Mouse (Mus musculus): ENCODE measurements around the gene Med27. TPM values are rescaled to one million over a fixed set of nuclear protein-coding genes. Genes with fewer than 3 reads are reported as not detected.
A peak's percentile ranks its signal among the peaks of the same experiment; 100 is the strongest.

Gene Med27
- polyA plus RNA-seq, 1 experiment from 2014 or later, result 40.6 TPM

GRCm38 (mm10) chr2:29481856-29482255 lies 135.2 kb downstream of the Med27 start:
- peaks cover 10% of the 10 kb centered on the region for H3K4me1 ChIP-seq (ENCODE audit: control insufficient read depth, insufficient read depth, low read length)
- no peak overlapping the region for H3K27ac ChIP-seq (ENCODE audit: low read depth, low read length)
- 53% methylated on average over 8 of the region's 8 CpGs for WGBS (ENCODE audit: insufficient replicate concordance)
- ATAC-seq (replicated peaks; ENCODE audit: insufficient number of reproducible peaks, low FRiP score, low TSS enrichment), result no peak
- no peak overlapping the region for H3K9ac ChIP-seq (ENCODE audit: low read depth, low read length)
- no peaks in the 10 kb centered on the region for H3K27me3 ChIP-seq (ENCODE audit: control insufficient read depth, insufficient read depth, low read length)
- no peak overlapping the region for H3K4me2 ChIP-seq
- H3K36me3 ChIP-seq (ENCODE audit: control insufficient read depth, insufficient read depth, low read length), result no peaks in the 10 kb centered on the region
- no peak overlapping the region for H3K4me3 ChIP-seq (ENCODE audit: low read depth, low read length)
- no peaks in the 10 kb centered on the region for H3K9me3 ChIP-seq (replicated peaks; ENCODE audit: control insufficient read depth, low read length)

DNA sequence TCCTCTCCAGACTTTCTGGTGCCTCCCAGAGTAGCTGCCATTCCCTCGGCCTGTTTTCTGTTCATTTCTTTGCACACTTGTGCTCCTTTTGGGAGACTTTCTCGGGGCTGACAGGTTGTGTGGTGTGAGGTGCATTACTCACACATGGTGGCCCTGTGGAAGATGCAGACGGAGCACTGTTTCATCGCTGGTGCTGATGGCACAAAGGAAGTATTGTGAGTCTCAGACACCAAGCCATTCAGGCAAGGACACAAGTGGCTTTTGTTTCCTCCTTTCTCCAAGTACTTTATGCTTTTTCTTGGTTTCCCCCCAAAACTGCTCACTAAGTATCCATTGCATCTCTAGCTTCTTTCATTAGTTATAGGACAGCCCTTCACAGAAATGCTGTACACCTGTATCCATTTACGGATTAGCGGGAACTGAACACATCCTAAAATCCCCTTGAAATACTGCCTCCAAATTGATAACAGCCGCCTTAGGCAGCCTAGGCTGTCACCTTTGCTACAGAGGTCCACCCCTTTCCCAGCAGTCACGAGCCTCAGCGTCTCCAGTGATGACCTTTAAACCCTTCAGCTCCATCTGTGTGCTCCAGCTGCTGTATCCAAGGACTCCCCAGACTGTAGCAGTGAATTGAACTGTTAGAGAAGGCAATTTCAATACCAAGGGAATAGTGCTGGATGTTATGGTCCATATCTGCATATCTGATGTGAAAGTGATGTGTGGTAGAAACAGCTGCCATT lies 136.5 kb downstream of the Med27 start:
- ATAC-seq (replicated peaks; ENCODE audit: insufficient number of reproducible peaks, low FRiP score, low TSS enrichment), result no peak
- Histone ChIP-seq H3K36me3 (ENCODE audit: control insufficient read depth, insufficient read depth, low read length) (no peaks in the 10 kb centered on the region), H3K9me3 (replicated peaks; ENCODE audit: control insufficient read depth, low read length) (no peaks in the 10 kb centered on the region), H3K27ac (ENCODE audit: low read depth, low read length) (no peak overlapping the region), H3K9ac (ENCODE audit: low read depth, low read length) (no peak overlapping the region), H3K4me3 (ENCODE audit: low read depth, low read length) (no peak overlapping the region), H3K27me3 (ENCODE audit: control insufficient read depth, insufficient read depth, low read length) (no peaks in the 10 kb centered on the region), H3K4me2 (no peak overlapping the region), H3K4me1 (ENCODE audit: control insufficient read depth, insufficient read depth, low read length) (peaks cover 10% of the 10 kb centered on the region)
- WGBS (ENCODE audit: insufficient replicate concordance), result 68% methylated on average over 9 of the region's 9 CpGs

GRCm38 (mm10) chr2:29485519-29485918 lies 138.9 kb downstream of the Med27 start:
- Histone ChIP-seq H3K9me3 (replicated peaks; ENCODE audit: control insufficient read depth, low read length) (no peaks in the 10 kb centered on the region), H3K27ac (ENCODE audit: low read depth, low read length) (no peak overlapping the region), H3K4me3 (ENCODE audit: low read depth, low read length) (no peak overlapping the region), H3K9ac (ENCODE audit: low read depth, low read length) (no peak overlapping the region), H3K4me1 (ENCODE audit: control insufficient read depth, insufficient read depth, low read length) (peaks cover 10% of the 10 kb centered on the region), H3K4me2 (no peak overlapping the region), H3K36me3 (ENCODE audit: control insufficient read depth, insufficient read depth, low read length) (no peaks in the 10 kb centered on the region), H3K27me3 (ENCODE audit: control insufficient read depth, insufficient read depth, low read length) (no peaks in the 10 kb centered on the region)
- WGBS (ENCODE audit: insufficient replicate concordance), result 80% methylated on average over 2 of the region's 2 CpGs
- no peak for ATAC-seq (replicated peaks; ENCODE audit: insufficient number of reproducible peaks, low FRiP score, low TSS enrichment)

DNA sequence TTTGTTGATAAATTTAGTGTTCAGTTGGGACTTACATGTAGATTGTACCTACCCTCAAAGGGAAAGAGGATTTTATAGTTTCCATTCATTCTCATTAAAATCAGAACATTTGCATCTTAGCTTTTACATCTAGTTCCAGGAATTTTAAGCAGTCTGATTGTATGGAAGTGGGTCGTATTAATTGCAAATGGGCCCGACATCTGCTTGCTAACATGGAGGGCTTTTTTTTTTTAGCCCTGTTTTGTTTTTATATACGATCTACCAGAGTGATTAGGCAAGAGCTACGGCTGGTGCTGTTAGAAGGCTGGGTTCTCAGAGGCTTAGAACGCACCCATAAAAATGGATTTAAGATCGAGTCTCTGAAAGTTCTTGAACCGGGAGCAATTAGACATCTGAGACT lies 139.9 kb downstream of the Med27 start:
- no peaks in the 10 kb centered on the region for H3K27me3 ChIP-seq (ENCODE audit: control insufficient read depth, insufficient read depth, low read length)
- no peak for ATAC-seq (replicated peaks; ENCODE audit: insufficient number of reproducible peaks, low FRiP score, low TSS enrichment)
- H3K4me1 ChIP-seq (ENCODE audit: control insufficient read depth, insufficient read depth, low read length), result peaks cover 10% of the 10 kb centered on the region
- no peaks in the 10 kb centered on the region for H3K36me3 ChIP-seq (ENCODE audit: control insufficient read depth, insufficient read depth, low read length)
- H3K9ac ChIP-seq (ENCODE audit: low read depth, low read length), result no peak overlapping the region
- H3K9me3 ChIP-seq (replicated peaks; ENCODE audit: control insufficient read depth, low read length), result no peaks in the 10 kb centered on the region
- no peak overlapping the region for H3K4me2 ChIP-seq
- no peak overlapping the region for H3K27ac ChIP-seq (ENCODE audit: low read depth, low read length)
- 87% methylated on average over 7 of the region's 7 CpGs for WGBS (ENCODE audit: insufficient replicate concordance)
- H3K4me3 ChIP-seq (ENCODE audit: low read depth, low read length), result no peak overlapping the region

DNA sequence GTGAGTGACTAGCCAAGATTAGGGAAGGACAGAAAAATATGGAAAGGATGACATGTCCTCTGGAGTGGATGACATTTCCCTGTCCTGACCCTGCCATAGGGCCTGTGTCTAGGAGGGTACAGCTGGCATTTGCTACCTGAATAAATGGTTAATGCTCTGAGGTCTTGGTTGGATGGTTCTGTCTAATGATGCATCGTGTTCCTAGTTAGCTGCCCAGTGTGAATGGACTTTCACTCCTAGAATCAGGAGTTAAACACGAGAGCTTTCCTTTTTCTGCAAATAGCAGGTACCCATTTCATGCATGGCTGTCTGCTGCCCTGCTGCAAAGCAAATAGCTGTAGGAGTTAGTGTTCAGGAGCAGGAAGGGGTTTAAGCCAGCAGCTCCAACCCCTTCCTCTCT lies 141.0 kb downstream of the Med27 start:
- Histone ChIP-seq H3K4me1 (ENCODE audit: control insufficient read depth, insufficient read depth, low read length) (peaks cover under 1% of the 10 kb centered on the region; the same call in 1 of the 2 replicates), H3K4me3 (ENCODE audit: low read depth, low read length) (no peak overlapping the region), H3K4me2 (no peak overlapping the region), H3K36me3 (ENCODE audit: control insufficient read depth, insufficient read depth, low read length) (no peaks in the 10 kb centered on the region), H3K27me3 (ENCODE audit: control insufficient read depth, insufficient read depth, low read length) (no peaks in the 10 kb centered on the region), H3K9ac (ENCODE audit: low read depth, low read length) (no peak overlapping the region), H3K27ac (ENCODE audit: low read depth, low read length) (no peak overlapping the region), H3K9me3 (replicated peaks; ENCODE audit: control insufficient read depth, low read length) (no peaks in the 10 kb centered on the region)
- ATAC-seq (replicated peaks; ENCODE audit: insufficient number of reproducible peaks, low FRiP score, low TSS enrichment), result no peak
- 79% methylated on average over 2 of the region's 2 CpGs for WGBS (ENCODE audit: insufficient replicate concordance)

DNA sequence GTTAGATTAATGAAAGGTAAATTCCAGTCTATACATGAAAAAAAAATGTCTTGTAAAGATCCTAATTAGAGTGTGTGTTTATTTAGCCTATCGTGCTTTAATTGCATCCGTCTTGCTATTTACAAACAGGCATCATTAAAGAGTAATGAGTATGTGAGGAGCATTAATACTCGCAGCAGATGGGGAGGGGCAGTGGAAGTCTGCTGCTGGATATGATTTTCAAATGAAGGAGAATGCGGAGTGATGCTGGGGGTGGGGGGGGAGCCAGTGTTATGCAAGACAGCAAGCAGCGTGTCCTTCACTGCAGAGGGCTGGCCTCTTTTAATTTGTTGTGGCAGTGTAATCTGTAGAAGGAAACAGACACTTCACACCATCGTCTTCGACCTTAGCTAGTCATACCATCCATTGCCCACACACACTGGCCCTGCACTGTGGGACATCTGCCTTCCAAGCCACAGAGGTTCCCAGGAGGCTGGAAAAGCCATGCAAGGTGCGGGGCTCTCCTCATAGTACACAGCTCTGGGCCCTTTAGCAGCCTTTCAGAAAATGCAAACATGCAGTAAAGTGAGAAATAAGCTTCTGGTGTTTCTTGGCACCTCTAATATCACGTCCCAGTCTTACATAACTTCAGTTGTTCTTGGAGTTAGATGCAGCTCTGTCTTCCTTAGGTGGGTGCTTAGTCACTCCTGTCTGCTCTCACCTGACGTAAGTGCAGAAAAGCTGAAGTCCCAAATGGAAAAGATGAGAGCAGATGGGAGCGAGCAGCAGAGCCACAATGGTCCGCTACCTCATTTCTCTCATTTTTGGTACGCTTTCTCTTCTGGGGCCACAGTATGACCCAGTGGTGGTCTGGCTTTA lies 142.0 kb downstream of the Med27 start:
- H3K27me3 ChIP-seq (ENCODE audit: control insufficient read depth, insufficient read depth, low read length), result no peaks in the 10 kb centered on the region
- WGBS (ENCODE audit: insufficient replicate concordance), result 83% methylated on average over 13 of the region's 13 CpGs
- peaks cover 9% of the 10 kb centered on the region for H3K4me1 ChIP-seq (ENCODE audit: control insufficient read depth, insufficient read depth, low read length)
- H3K9ac ChIP-seq (ENCODE audit: low read depth, low read length), result no peak overlapping the region
- H3K36me3 ChIP-seq (ENCODE audit: control insufficient read depth, insufficient read depth, low read length), result no peaks in the 10 kb centered on the region
- H3K4me3 ChIP-seq (ENCODE audit: low read depth, low read length), result no peak overlapping the region
- no peak overlapping the region for H3K4me2 ChIP-seq
- H3K27ac ChIP-seq (ENCODE audit: low read depth, low read length), result no peak overlapping the region
- no peak for ATAC-seq (replicated peaks; ENCODE audit: insufficient number of reproducible peaks, low FRiP score, low TSS enrichment)
- H3K9me3 ChIP-seq (replicated peaks; ENCODE audit: control insufficient read depth, low read length), result no peaks in the 10 kb centered on the region

DNA sequence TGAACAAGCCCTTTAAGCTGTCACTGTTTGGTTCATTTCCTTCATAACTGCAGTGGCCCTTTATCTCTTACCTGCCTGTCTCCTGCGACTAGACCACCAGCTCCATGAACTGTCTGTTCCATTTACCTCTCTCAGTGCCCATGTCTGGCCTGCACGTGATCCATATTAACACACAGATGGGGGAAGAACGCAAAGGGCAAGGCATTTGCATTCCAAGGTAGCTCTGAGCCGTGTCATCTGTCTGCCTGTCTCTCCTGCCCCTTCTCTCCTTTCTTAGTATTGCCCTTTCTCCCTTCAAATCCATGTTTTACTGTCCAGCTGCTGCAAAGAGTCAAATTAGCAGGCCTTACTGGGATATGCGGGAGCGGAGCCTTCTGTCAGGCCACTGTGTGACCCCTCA lies 145.0 kb downstream of the Med27 start:
- WGBS (ENCODE audit: insufficient replicate concordance), result 81% methylated on average over 6 of the region's 6 CpGs
- Histone ChIP-seq H3K4me1 (ENCODE audit: control insufficient read depth, insufficient read depth, low read length) (peaks cover 15% of the 10 kb centered on the region), H3K27ac (ENCODE audit: low read depth, low read length) (no peak overlapping the region), H3K4me3 (ENCODE audit: low read depth, low read length) (no peak overlapping the region), H3K9me3 (replicated peaks; ENCODE audit: control insufficient read depth, low read length) (no peaks in the 10 kb centered on the region), H3K9ac (ENCODE audit: low read depth, low read length) (no peak overlapping the region), H3K27me3 (ENCODE audit: control insufficient read depth, insufficient read depth, low read length) (no peaks in the 10 kb centered on the region), H3K36me3 (ENCODE audit: control insufficient read depth, insufficient read depth, low read length) (no peaks in the 10 kb centered on the region), H3K4me2 (no peak overlapping the region)
- ATAC-seq (replicated peaks; ENCODE audit: insufficient number of reproducible peaks, low FRiP score, low TSS enrichment), result no peak

GRCm38 (mm10) chr2:29493396-29494031 lies 146.9 kb downstream of the Med27 start:
- peak overlapping the region; percentile 10; the same call in 1 of the 2 replicates for H3K27ac ChIP-seq (ENCODE audit: low read depth, low read length)
- peaks cover 15% of the 10 kb centered on the region for H3K4me1 ChIP-seq (ENCODE audit: control insufficient read depth, insufficient read depth, low read length)
- H3K9ac ChIP-seq (ENCODE audit: low read depth, low read length), result no peak overlapping the region
- 37% methylated on average over 9 of the region's 9 CpGs for WGBS (ENCODE audit: insufficient replicate concordance)
- ATAC-seq (replicated peaks; ENCODE audit: insufficient number of reproducible peaks, low FRiP score, low TSS enrichment), result no peak
- H3K27me3 ChIP-seq (ENCODE audit: control insufficient read depth, insufficient read depth, low read length), result no peaks in the 10 kb centered on the region
- H3K36me3 ChIP-seq (ENCODE audit: control insufficient read depth, insufficient read depth, low read length), result no peaks in the 10 kb centered on the region
- no peak overlapping the region for H3K4me3 ChIP-seq (ENCODE audit: low read depth, low read length)
- H3K9me3 ChIP-seq (replicated peaks; ENCODE audit: control insufficient read depth, low read length), result no peaks in the 10 kb centered on the region
- H3K4me2 ChIP-seq, result no peak overlapping the region

All from heart, embryonic 11.5 days (tissue).